Mouse (Mus musculus) ES-Bruce4 (cell line): ENCODE measurements around the gene Tbxas1.

Experiments used
- CTCF ChIP-seq: IDR thresholded peaks from one replicate; pipeline ENCODE4 v1.8.1; 2011; ENCODE audit warnings: low read depth, low read length
- EP300 ChIP-seq: IDR thresholded peaks from 2 replicates; pipeline ENCODE4 v1.6.1; 2011; ENCODE audit warnings: low read depth, low read length; ENCODE audit not compliant: insufficient read depth
- POLR2A ChIP-seq: IDR thresholded peaks from one replicate; pipeline ENCODE4 v1.8.1; 2011; ENCODE audit warnings: low read length; ENCODE audit not compliant: insufficient read depth

- TF ChIP-seq POLR2A (no peak), CTCF (no peak), EP300 (no peak)
Measured at GRCm38 (mm10) chr6:38833721-38834120, 41.5 kb upstream of the Tbxas1 start.
